Mouse (Mus musculus): ENCODE results near the gene Klhl41. TPM values are rescaled to one million over a fixed set of nuclear protein-coding genes. Genes with fewer than 3 reads are reported as not detected.

Klhl41 gene
- polyA plus RNA-seq, 1 experiment from 2014 or later = not detected

GRCm38 (mm10) chr2:69712981-69713625 lies 43.2 kb downstream of the Klhl41 start, which contains the start of gene Fastkd1:
TSS of gene Fastkd1 (minus strand) at chr2:69713516.
- no peak within 1 kb of the TSS for H3K27ac ChIP-seq
- H3K36me3 ChIP-seq (ENCODE audit: inconsistent target) = no peaks in the 10 kb centered on the region
- H3K79me2 ChIP-seq (ENCODE audit: inconsistent target) = no peaks in the 10 kb centered on the region
- peak within 1 kb of the TSS; percentile 76 for H3K4me3 ChIP-seq (ENCODE audit: inconsistent target)
- WGBS (ENCODE audit: missing documents) = 1% methylated on average over 39 of the region's 39 CpGs

DNA sequence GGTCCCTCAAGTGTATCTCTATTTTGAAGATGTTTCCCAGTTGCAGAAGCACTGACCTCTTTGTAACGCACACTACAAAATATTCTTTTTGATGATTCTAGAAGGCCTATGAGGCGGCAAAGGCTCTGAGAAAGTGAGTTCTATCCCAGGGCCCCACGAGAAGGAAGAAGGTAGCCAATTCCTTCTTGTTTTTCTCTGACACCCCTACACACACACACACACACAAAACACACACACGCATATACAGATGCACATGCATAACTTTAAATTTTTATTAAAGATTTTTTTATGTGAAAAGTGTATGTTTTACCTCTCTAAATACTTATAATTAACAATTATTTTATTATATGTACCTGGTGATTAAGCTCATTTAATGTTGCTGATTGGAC lies 43.7 kb downstream of the Klhl41 start:
- H3K27ac ChIP-seq = no peak overlapping the region
- peak overlapping the region; percentile 76 for H3K4me3 ChIP-seq (ENCODE audit: inconsistent target)
- H3K79me2 ChIP-seq (ENCODE audit: inconsistent target) = no peaks in the 10 kb centered on the region
- H3K36me3 ChIP-seq (ENCODE audit: inconsistent target) = no peaks in the 10 kb centered on the region
- WGBS (ENCODE audit: missing documents) = 11% methylated on average over 4 of the region's 4 CpGs

DNA sequence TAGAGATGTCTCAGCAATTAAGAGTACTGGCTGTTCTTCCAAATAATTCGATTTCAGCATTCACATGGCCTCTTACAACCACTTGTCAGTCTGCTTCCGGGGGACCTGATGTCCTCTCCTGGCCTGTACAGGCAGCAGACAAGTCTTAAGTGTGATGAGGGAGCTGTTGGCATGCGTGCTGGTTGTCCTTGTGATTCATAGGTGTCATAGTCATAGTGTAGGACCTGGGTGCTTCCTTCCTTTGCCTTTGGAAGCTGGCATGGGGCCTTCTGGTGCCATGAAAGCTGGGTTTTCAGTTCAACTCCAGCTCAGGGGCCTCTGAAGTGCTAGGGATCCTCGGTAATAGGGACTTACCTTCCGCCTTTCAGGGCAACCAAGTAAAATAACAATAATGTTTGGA lies 44.2 kb downstream of the Klhl41 start:
- H3K27ac ChIP-seq = no peak overlapping the region
- no peaks in the 10 kb centered on the region for H3K79me2 ChIP-seq (ENCODE audit: inconsistent target)
- no peaks in the 10 kb centered on the region for H3K36me3 ChIP-seq (ENCODE audit: inconsistent target)
- H3K4me3 ChIP-seq (ENCODE audit: inconsistent target) = no peak overlapping the region
- WGBS (ENCODE audit: missing documents) = 80% methylated on average over 5 of the region's 5 CpGs

- WGBS (ENCODE audit: missing documents) = 25% methylated on average over 3 of the region's 3 CpGs
- no peaks in the 10 kb centered on the region for H3K36me3 ChIP-seq (ENCODE audit: inconsistent target)
- H3K4me3 ChIP-seq (ENCODE audit: inconsistent target) = no peak overlapping the region
- no peak overlapping the region for H3K27ac ChIP-seq
- H3K79me2 ChIP-seq (ENCODE audit: inconsistent target) = no peaks in the 10 kb centered on the region
Measured at GRCm38 (mm10) chr2:69716483-69716882, 46.6 kb downstream of the Klhl41 start.

GRCm38 (mm10) chr2:69719121-69719520 lies 49.2 kb downstream of the Klhl41 start:
- H3K36me3 ChIP-seq (ENCODE audit: inconsistent target) = no peaks in the 10 kb centered on the region
- no peak overlapping the region for H3K4me3 ChIP-seq (ENCODE audit: inconsistent target)
- peak overlapping the region; percentile 51 for H3K27ac ChIP-seq
- H3K79me2 ChIP-seq (ENCODE audit: inconsistent target) = peaks cover 10% of the 10 kb centered on the region
- 7% methylated on average over 1 of the region's 1 CpGs for WGBS (ENCODE audit: missing documents)

DNA sequence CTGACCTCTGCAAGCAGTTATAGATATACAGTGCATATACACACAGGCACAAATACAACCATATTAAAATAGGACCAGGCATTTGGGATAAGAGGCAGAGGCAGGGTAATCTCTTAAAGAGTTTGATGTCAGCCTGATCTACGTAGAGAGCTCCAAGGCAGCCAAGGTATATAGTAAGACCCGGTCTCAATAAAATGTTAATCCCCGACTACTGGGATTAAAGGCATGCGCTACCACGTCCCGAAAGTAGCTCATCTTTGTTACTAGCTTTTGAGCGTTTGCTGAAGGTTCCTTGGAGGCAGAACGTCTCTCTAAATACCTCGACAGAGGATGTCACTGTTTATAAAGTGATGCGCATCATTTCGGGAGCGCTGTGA lies 52.3 kb downstream of the Klhl41 start, which contains the start of gene Ppig:
TSS of gene Ppig (plus strand) at position 273 of the 377 bp plus-strand sequence.
- no peaks in the 10 kb centered on the region for H3K36me3 ChIP-seq (ENCODE audit: inconsistent target)
- 7% methylated on average over 12 of the region's 12 CpGs for WGBS (ENCODE audit: missing documents)
- H3K27ac ChIP-seq = peak within 1 kb of the TSS; percentile 55
- H3K79me2 ChIP-seq (ENCODE audit: inconsistent target) = peaks cover 40% of the 10 kb centered on the region
- H3K4me3 ChIP-seq (ENCODE audit: inconsistent target) = peak within 1 kb of the TSS; percentile 88

DNA sequence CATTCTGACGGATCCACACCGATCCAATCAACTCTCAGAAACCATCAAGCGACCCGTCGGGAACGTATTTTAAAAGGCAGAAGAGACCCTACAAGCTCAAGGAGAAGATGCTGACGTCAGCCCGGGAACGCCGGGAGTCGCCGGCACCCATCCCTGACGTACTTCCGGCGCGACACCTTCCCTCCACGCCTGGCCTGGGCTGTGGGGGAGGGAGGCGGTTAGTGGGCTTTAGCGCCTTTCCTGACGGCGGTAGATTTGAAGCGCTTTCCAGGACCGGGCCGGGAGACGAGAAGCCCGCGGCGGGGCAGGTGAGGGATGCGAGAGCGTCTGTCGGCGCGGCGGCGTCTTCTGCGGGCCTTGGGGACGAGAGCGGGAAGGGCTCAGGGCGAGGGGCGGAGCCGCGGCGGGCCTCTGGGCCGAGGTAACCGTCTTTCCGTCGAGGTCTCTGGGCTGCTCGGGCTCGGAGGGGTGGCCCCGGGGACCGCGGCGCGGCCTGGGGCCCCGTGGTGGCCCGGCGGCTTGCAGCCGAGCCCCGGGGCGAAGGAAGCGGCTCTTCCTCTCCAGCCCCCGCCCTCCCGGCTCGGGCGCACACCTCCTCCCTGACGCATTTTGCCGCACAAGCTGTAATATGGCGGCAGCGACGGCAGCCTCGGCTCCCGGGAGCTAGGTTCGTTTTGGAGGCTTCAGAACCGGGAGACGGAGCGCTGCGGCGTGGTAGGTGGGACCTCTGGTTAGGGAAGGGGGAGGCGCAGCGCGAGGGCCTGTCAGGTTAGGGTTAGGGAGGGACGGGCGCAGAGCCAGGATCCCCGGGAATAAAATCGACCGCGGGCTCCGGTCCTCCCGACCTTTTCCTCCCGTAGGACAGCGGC lies 53.0 kb downstream of the Klhl41 start:
- no peaks in the 10 kb centered on the region for H3K36me3 ChIP-seq (ENCODE audit: inconsistent target)
- H3K4me3 ChIP-seq (ENCODE audit: inconsistent target) = peak overlapping the region; percentile 88
- H3K27ac ChIP-seq = peak overlapping the region; percentile 55
- H3K79me2 ChIP-seq (ENCODE audit: inconsistent target) = peaks cover 45% of the 10 kb centered on the region
- whole genome bisulfite sequencing (ENCODE audit: missing documents) = under 1% methylated on average over 88 of the region's 91 CpGs

- H3K79me2 ChIP-seq (ENCODE audit: inconsistent target) = peaks cover 50% of the 10 kb centered on the region
- H3K4me3 ChIP-seq (ENCODE audit: inconsistent target) = peak overlapping the region; percentile 88
- H3K36me3 ChIP-seq (ENCODE audit: inconsistent target) = no peaks in the 10 kb centered on the region
- H3K27ac ChIP-seq = peak overlapping the region; percentile 55
- WGBS (ENCODE audit: missing documents) = 0% methylated on average over 13 of the region's 13 CpGs
Measured at GRCm38 (mm10) chr2:69723519-69723825, 53.6 kb downstream of the Klhl41 start.

Other genes with a start within 250 kb of the Klhl41 start
- not detected in 3 replicates for gene Lrp2, start 84.1 kb upstream of the Klhl41 start, polyA plus RNA-seq (2018)
- gene Bbs5, start 22.9 kb upstream of the Klhl41 start, polyA plus RNA-seq (2018) = 5.6 to 6.1 TPM (median 6.1 TPM) in 3 replicates
- gene Fastkd1, start 43.4 kb downstream of the Klhl41 start, polyA plus RNA-seq (2018) = 3.8 to 6.3 TPM (median 4.3 TPM) in 3 replicates
- gene Ppig, start 52.4 kb downstream of the Klhl41 start, polyA plus RNA-seq (2018) = 44.1 to 115 TPM (median 49.1 TPM) in 3 replicates
- 0.80 to 2.7 TPM (median 1.7 TPM) in 3 replicates for gene Ccdc173, start 119.5 kb downstream of the Klhl41 start, polyA plus RNA-seq (2018)
- gene Phospho2, start 119.5 kb downstream of the Klhl41 start, polyA plus RNA-seq (2018) = 16.3 to 24.3 TPM (median 21.6 TPM) in 3 replicates
- 0.16 to 2.4 TPM (median 0.76 TPM) in 3 replicates for gene Klhl23, start 151.8 kb downstream of the Klhl41 start, polyA plus RNA-seq (2018)
- 106 to 279 TPM (median 166 TPM) in 3 replicates for gene Ssb, start 191.4 kb downstream of the Klhl41 start, polyA plus RNA-seq (2018)
- 11.2 to 15.3 TPM (median 12.5 TPM) in 3 replicates for gene Mettl5, start 215.5 kb downstream of the Klhl41 start, polyA plus RNA-seq (2018)
- gene Ubr3, start 227.1 kb downstream of the Klhl41 start, polyA plus RNA-seq (2018) = 25.6 to 30.6 TPM (median 27.3 TPM) in 3 replicates

Measured in macrophage (primary cell).